Mouse (Mus musculus) megakaryocyte, embryonic 14.5 days (primary cell): ENCODE measurements around the gene Kdr.

Source experiments
- FLI1 ChIP-seq: IDR thresholded peaks from 2 replicates; pipeline ENCODE4 v1.6.1; 2012; ENCODE audit warnings: low read length, inconsistent platforms, mixed read lengths
- GATA1 ChIP-seq: IDR thresholded peaks from 3 replicates; pipeline ENCODE4 v1.6.1; 2012; ENCODE audit warnings: mixed read lengths, low read length, inconsistent platforms, borderline replicate concordance

DNA sequence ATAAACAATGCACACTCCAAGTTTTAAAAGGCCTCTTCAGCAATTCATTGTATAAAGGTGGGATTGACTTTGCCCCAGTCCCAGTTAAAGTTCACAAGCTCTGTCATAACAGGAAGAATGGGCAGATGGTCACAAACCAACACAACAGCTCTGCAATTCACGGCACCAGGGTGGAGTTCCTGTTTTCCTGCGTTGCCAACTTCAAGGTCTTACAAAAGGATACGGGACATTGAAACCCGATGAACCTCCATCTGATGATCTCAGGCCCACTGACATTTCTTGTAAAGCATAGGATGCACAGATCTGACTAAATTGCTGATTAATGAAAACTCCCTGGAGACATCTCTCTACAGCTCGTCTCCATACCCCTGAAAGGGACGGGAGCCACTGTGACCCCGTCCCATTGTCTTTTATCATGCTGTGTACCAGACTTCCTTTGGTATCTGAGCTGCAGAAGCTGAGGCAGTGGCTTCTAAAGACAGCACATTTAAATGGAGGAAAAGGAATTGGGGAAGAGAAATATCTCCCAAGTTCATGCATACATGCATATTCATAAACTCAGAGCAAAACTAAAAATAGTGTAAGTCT, 3.6 kb downstream of the Kdr start:
- TF ChIP-seq GATA1, result no peak
- no peak for TF ChIP-seq FLI1
